Mouse (Mus musculus) ES-E14 (cell line): Measurements from ENCODE around the gene Sec14l5. TPM values are rescaled to one million over a fixed set of nuclear protein-coding genes. Genes with fewer than 3 reads are reported as not detected.

Source experiments
- DNase-seq: peaks from one replicate; pipeline ENCODE4 v3.0.0-alpha.2; 2013; ENCODE audit warnings: low read depth, low spot score
- H3K27ac ChIP-seq: 2 replicates; pipeline ENCODE4 v1.5.1; 2012; ENCODE audit warnings: low read depth, mild to moderate bottlenecking, low read length, moderate library complexity, mixed read lengths; ENCODE audit not compliant: poor library complexity, insufficient read depth, severe bottlenecking
- H3K36me3 ChIP-seq: 2 replicates; pipeline ENCODE4 v1.6.1; 2012; ENCODE audit warnings: mild to moderate bottlenecking, low read length, moderate library complexity, mixed read lengths; ENCODE audit not compliant: control insufficient read depth, poor library complexity, insufficient read depth, severe bottlenecking
- H3K4me1 ChIP-seq, 2 experiments: fragments of 150-350 bp in 1 of 2; sonication (generic) in 1 of 2; 2 replicates each; pipeline ENCODE4 v1.6.1; 2012; ENCODE audit warnings: low read length in 2 of 2, mild to moderate bottlenecking in 1 of 2, mixed read lengths in 1 of 2; ENCODE audit not compliant: control insufficient read depth in 2 of 2, insufficient read depth in 2 of 2, poor library complexity in 1 of 2
- H3K4me3 ChIP-seq, 2 experiments: fragments of 150-350 bp in 1 of 2; sonication (generic) in 1 of 2; 2 replicates each; pipeline ENCODE4 v1.5.1; 2012; ENCODE audit warnings: low read length in 2 of 2, low read depth in 1 of 2, mild to moderate bottlenecking in 1 of 2, mixed read lengths in 1 of 2; ENCODE audit not compliant: insufficient read depth in 1 of 2, poor library complexity in 1 of 2, severe bottlenecking in 1 of 2
- H3K9ac ChIP-seq: 2 replicates; pipeline ENCODE4 v1.6.1; 2012; ENCODE audit warnings: low read depth, mild to moderate bottlenecking, low read length, mixed read lengths; ENCODE audit not compliant: poor library complexity, insufficient read depth, severe bottlenecking
- H3K9me3 ChIP-seq: fragments of 150-350 bp; sonication (generic); 2 replicates; pipeline ENCODE4 v1.6.1; 2012; ENCODE audit warnings: low read depth, mild to moderate bottlenecking, low read length; ENCODE audit not compliant: control insufficient read depth, insufficient read depth
- CHD2 ChIP-seq: IDR thresholded peaks from 2 replicates; pipeline ENCODE4 v1.6.1; 2014; ENCODE audit warnings: mild to moderate bottlenecking, low read depth, low read length, inconsistent platforms
- HCFC1 ChIP-seq: IDR thresholded peaks from 2 replicates; pipeline ENCODE4 v1.6.1; 2012; ENCODE audit warnings: low read length, inconsistent platforms, borderline replicate concordance; ENCODE audit not compliant: insufficient read depth
- MAFK ChIP-seq: IDR thresholded peaks from 2 replicates; pipeline ENCODE4 v1.6.1; 2014; ENCODE audit warnings: mild to moderate bottlenecking, low read depth, low read length, inconsistent platforms; ENCODE audit not compliant: insufficient read depth
- ZC3H11A ChIP-seq: IDR thresholded peaks from 2 replicates; pipeline ENCODE4 v1.6.1; 2012; ENCODE audit warnings: low read depth, mild to moderate bottlenecking, inconsistent platforms, low read length, borderline replicate concordance
- ZNF384 ChIP-seq: IDR thresholded peaks from 2 replicates; pipeline ENCODE4 v1.6.1; 2012; ENCODE audit warnings: low read depth, low read length, inconsistent platforms
- in situ Hi-C, 2 experiments: fragments of 600-800 bp; cut with MboI; formaldehyde crosslinking; loops; one replicate each; pipeline ENCODE4 v1.15.1; 2025; ENCODE audit warnings: low sequenced_read_pairs in 2 of 2, inconsistent platforms in 1 of 2; ENCODE audit not compliant: unreplicated experiment in 2 of 2
- total RNA-seq: library from RNA; depleted of rRNA; stranded (reverse); fragments of 300-350 nt; gene quantifications from 2 replicates; pipeline ENCODE4 v1.2.3, GENCODE M21; 2012

The Sec14l5 gene
- total RNA-seq, 1 experiment: 1.3 TPM

GRCm38 (mm10) chr16:5184956-5185355 lies 38.0 kb downstream of the Sec14l5 start:
- H3K36me3 ChIP-seq: no peaks in the 10 kb centered on the region
- TF ChIP-seq CHD2 (no peak), ZNF384 (no peak), HCFC1 (no peak), ZC3H11A (no peak), MAFK (no peak)
- H3K9me3 ChIP-seq: no peaks in the 10 kb centered on the region
- DNase-seq: no peak
- H3K4me1 ChIP-seq: peaks cover 0 to 2% of the 10 kb centered on the region in 2 experiments; a peak in 1 of 4 replicates
- no peak overlapping the region for H3K9ac ChIP-seq
- in situ Hi-C loops: no loop called here
- no peak overlapping the region for H3K27ac ChIP-seq
- no peak overlapping the region for H3K4me3 ChIP-seq

DNA sequence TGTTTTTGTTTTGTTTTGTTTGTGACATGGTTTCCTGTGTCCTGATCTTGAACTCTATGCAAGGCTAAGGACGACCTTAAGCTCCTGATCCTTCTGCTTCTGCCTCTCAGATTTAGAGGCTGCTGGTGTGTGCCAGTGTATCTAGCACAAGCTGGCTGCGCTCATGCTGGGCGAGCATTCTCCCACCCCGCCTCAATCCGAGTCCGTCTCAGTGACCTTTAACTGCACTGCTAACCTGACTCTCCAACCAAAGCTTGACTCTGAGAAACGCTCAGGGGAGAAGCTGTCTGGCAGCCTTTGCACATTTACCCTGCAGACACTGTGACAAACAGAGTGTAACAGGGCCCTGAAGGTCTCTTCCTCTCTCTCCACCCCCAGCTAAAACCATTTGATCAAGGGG lies 38.8 kb downstream of the Sec14l5 start:
- peaks cover 0 to 2% of the 10 kb centered on the region in 2 experiments; a peak in 1 of 4 replicates for H3K4me1 ChIP-seq
- no peak overlapping the region for H3K4me3 ChIP-seq
- H3K9ac ChIP-seq: no peak overlapping the region
- no peaks in the 10 kb centered on the region for H3K9me3 ChIP-seq
- in situ Hi-C loops: no loop called here
- no peak for TF ChIP-seq MAFK
- TF ChIP-seq ZC3H11A: no peak
- no peak for DNase-seq
- no peak overlapping the region for H3K27ac ChIP-seq
- no peaks in the 10 kb centered on the region for H3K36me3 ChIP-seq

DNA sequence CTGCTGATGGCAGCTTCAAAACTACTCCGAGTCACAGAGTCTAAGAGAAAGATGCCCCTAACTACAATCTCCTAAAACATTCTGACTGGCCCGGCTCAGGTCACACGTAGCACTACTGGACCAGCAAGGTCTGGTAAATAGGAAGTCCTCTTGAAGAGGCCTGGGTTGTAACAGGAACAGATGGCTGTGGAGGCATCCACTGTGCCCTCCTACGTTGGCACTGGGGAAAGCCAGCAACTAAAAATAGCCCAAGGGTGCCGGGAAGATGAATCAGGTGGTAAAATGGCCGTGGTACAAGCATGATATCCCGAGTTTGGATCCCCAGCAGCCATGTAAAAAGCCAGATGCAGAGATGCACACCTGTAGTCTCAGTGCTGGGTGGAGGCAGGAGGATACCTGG lies 39.3 kb downstream of the Sec14l5 start:
- Histone ChIP-seq H3K9me3 (no peaks in the 10 kb centered on the region), H3K27ac (no peak overlapping the region), H3K4me3 (no peak overlapping the region), H3K9ac (no peak overlapping the region; the same call in 1 of the 2 replicates), H3K36me3 (no peaks in the 10 kb centered on the region), H3K4me1 (peaks cover 0 to 2% of the 10 kb centered on the region in 2 experiments; a peak in 1 of 4 replicates)
- DNase-seq: no peak
- TF ChIP-seq HCFC1 (no peak), ZC3H11A (no peak), ZNF384 (no peak), MAFK (no peak), CHD2 (no peak)
- in situ Hi-C loops: no loop called here

DNA sequence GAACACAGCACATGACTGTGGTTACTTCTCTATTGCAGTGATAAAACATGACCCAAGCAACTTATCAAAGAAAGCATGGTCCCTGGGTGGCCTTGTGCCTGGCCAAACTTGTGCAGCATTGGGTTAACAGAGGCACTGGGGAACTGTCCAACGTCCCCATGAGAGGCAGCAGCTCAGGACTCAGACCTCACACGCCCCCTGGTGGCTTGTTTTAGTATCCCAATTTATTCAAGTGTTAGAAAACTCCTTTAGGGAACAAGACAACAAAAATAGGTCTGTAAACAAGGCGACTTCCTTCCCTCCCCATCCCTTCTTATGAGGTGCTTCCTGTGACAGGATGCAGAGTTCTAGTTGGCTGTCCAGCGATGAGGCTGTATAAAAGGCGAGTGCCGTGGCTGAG lies 48.2 kb downstream of the Sec14l5 start:
- no peak for TF ChIP-seq ZNF384
- TF ChIP-seq ZC3H11A: peak; percentile 34; the same call in 1 of the 2 replicates
- TF ChIP-seq MAFK: no peak
- peak; percentile 82 for DNase-seq
- H3K4me1 ChIP-seq: peaks cover 0 to 3% of the 10 kb centered on the region in 2 experiments; a peak in 1 of 4 replicates
- H3K9me3 ChIP-seq: no peaks in the 10 kb centered on the region
- in situ Hi-C loops: no loop called here
- H3K4me3 ChIP-seq: no peak overlapping the region
- H3K36me3 ChIP-seq: peaks cover 17% of the 10 kb centered on the region
- H3K27ac ChIP-seq: no peak overlapping the region
- no peak overlapping the region for H3K9ac ChIP-seq

- H3K36me3 ChIP-seq: peaks cover 15% of the 10 kb centered on the region
- H3K9me3 ChIP-seq: no peaks in the 10 kb centered on the region
- in situ Hi-C loops: no loop called here
- H3K4me1 ChIP-seq: peaks cover 0 to 3% of the 10 kb centered on the region in 2 experiments; a peak in 1 of 4 replicates
- no peak for TF ChIP-seq HCFC1
- TF ChIP-seq MAFK: no peak
- no peak for TF ChIP-seq ZC3H11A
- TF ChIP-seq ZNF384: no peak
- no peak for TF ChIP-seq CHD2
- H3K27ac ChIP-seq: no peak overlapping the region
- H3K4me3 ChIP-seq: peak overlapping the region; percentile 77 to 87; a peak in 3 of 4 replicates
- peak; percentile 33 for DNase-seq
- no peak overlapping the region for H3K9ac ChIP-seq
Measured at GRCm38 (mm10) chr16:5202681-5203080, 55.8 kb downstream of the Sec14l5 start.
